Mouse (Mus musculus) cerebellum, adult 2 months (tissue): ENCODE data around the gene Ly6g5b. TPM values are rescaled to one million over a fixed set of nuclear protein-coding genes. Genes with fewer than 3 reads are reported as not detected.

ENCODE experiments used
- DNase-seq, 2 experiments: peaks; one replicate each; pipeline ENCODE4 v3.0.0; 2021
- H3K27ac ChIP-seq: fragments of 200-500 bp; 2 replicates; pipeline ENCODE4 v1.5.1; 2012; ENCODE audit warnings: low read length, control low read depth, inconsistent platforms; ENCODE audit not compliant: insufficient read depth
- H3K27me3 ChIP-seq: fragments of 200-500 bp; 2 replicates; pipeline ENCODE4 v1.6.1; 2012; ENCODE audit warnings: inconsistent platforms, mild to moderate bottlenecking, low read length, moderate library complexity; ENCODE audit not compliant: control insufficient read depth, insufficient read depth
- H3K4me1 ChIP-seq: fragments of 200-500 bp; 2 replicates; pipeline ENCODE4 v1.6.1; 2011; ENCODE audit warnings: low read length; ENCODE audit not compliant: control insufficient read depth, insufficient read depth
- H3K4me3 ChIP-seq: fragments of 200-500 bp; replicated peaks from 2 replicates; pipeline ENCODE3; 2011; ENCODE audit warnings: mild to moderate bottlenecking, low read depth, low read length, control low read depth; ENCODE audit not compliant: insufficient read depth
- CTCF ChIP-seq: fragments of 200-500 bp; IDR thresholded peaks from 2 replicates; pipeline ENCODE4 v1.5.1; 2011; ENCODE audit warnings: low read depth, mild to moderate bottlenecking, control low read depth, low read length, moderate library complexity, borderline replicate concordance; ENCODE audit not compliant: insufficient read depth
- POLR2A ChIP-seq: fragments of 200-500 bp; IDR thresholded peaks from 2 replicates; pipeline ENCODE4 v1.6.1; 2011; ENCODE audit warnings: low read length, control low read depth, borderline replicate concordance; ENCODE audit not compliant: insufficient read depth
- WGBS: fragments of 180-500 bp; shearing (Covaris S2); methylation state at CpG from one replicate; pipeline ENCODE4 v1.1.7; 2018; 5-methylcytosine and 5-hydroxymethylcytosine counted together
- polyA plus RNA-seq: library from polyadenylated mRNA; depleted of rRNA; stranded (reverse); fragments of >200 nt; gene quantifications from 2 replicates; pipeline ENCODE4 v1.2.3, GENCODE M21; 2012; rRNA removed

Gene Ly6g5b
- 2.2 and 3.4 TPM in 2 replicates for polyA plus RNA-seq

DNA sequence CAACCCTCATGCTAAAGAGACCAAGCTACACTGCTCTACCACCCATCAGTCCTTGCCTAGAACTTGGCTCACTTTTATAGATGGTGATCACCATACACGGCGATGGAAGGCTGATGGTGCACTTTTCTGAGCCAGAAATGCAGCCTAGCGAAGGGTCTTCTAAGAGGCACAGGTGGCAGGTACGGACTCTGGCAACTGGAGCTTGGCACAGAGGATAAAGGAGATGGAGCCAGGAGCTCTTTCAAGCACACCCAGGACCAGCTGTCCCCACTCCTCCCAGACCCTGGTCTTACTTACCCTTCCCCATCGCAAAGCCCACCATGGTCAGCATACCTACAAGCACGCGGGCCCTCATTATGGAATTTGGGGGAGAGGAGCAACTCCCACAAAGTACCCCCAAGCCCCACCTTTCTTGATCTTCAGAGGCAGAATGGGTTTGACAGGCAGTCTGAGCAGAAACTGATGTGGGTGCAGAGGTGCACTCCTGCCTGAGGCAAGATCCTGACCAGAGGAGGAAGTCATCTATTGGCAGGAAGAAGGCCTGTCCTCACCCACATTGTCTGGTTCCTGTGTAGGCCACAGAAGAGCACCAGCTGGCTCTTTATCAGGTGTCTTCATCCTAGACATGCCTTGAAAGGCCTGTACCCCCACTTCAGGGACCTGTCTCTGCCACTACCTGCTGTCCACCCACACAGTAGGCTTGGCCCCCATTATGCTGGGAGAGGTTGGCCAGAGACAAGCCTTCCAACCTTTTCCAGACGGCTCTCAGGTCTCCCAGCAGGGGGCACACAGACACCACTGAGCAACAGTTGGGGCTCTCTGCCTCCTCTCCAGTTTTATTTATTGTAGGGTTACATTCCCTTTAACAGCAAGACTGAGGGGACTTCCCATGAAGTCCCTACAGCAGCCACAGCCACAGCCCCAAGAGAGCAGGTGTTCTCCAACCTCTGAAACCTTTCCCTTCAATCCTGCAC, at the start of gene Ly6g5b:
Gene Ly6g5b, minus strand, starts transcription at position 383 of the 974 bp plus-strand sequence.
- 27% methylated on average over 8 of the region's 8 CpGs for WGBS
- Histone ChIP-seq H3K27me3 (no peaks in the 10 kb centered on the region), H3K4me1 (peaks cover 18% of the 10 kb centered on the region), H3K4me3 (no peak within 1 kb of the TSS), H3K27ac (peak within 1 kb of the TSS; percentile 13; the same call in 1 of the 2 replicates)
- DNase-seq: peak in 1 of 2 experiments; percentile 35
- TF ChIP-seq CTCF (no peak), POLR2A (no peak)

DNA sequence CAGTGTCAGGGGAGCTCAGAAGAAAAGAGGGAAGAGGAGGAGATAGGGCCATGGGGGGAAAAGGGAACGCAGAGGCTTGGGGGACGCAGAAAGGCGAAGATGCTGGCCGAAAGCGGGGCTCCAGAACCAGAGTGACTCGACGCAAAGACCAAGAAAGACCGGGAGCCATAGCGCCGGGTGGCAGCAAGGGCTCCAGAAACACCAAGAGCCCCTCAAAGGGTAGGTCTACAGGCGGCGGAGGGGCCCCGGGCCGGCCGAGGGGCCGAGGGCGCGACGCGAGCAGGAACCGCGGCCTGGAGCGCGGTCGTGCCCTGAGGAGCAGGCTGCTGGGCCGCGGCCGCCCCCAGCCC, 49.0 kb upstream of the Ly6g5b start:
- H3K4me1 ChIP-seq: peaks cover 13% of the 10 kb centered on the region; the same call in 1 of the 2 replicates
- DNase-seq: no peak
- no peaks in the 10 kb centered on the region for H3K27me3 ChIP-seq
- H3K27ac ChIP-seq: peak overlapping the region; percentile 82
- no peak for TF ChIP-seq CTCF
- TF ChIP-seq POLR2A: no peak
- peak overlapping the region; percentile 98 for H3K4me3 ChIP-seq
- 0% methylated on average over 28 of the region's 28 CpGs for whole genome bisulfite sequencing

DNA sequence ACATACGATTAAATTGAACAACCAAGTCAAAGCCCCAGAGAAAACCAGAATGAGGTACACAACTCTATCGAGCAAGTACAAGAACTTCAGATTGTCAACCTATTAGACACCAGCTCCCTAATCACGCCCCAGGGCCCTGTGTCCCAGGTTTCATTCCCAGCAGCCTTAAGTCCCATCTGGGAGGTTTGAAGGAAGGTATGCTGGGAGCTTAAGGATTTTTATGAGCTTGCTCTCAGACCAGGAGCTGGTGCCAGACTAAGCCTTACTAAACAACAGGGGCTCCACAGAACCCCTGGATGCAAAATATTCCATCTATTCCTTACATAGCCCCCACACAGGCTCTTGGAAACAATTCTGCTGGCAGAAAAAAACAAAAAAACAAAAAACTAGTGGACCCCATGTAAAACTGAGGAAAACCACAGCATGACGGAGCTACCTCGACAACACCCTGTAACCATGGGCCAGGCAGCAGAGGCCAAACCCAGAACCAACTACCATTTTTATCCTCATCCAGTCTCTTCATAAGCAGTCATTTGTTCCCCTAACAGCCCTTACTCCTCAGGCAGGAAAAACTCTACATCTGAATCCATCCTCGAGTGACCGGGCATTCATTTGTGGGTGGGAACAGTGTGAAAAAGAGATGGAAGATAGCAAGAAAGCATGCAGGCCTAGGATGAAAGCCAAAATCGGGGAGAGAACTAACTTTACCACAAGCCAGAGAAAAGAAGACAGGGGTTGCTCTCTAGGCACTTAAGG, 48.3 kb upstream of the Ly6g5b start:
- peak overlapping the region; percentile 98 for H3K4me3 ChIP-seq
- TF ChIP-seq CTCF (no peak), POLR2A (no peak)
- 2% methylated on average over 8 of the region's 8 CpGs for WGBS
- H3K4me1 ChIP-seq: peaks cover 13% of the 10 kb centered on the region; the same call in 1 of the 2 replicates
- no peaks in the 10 kb centered on the region for H3K27me3 ChIP-seq
- DNase-seq: no peak
- H3K27ac ChIP-seq: peak overlapping the region; percentile 82; the same call in 1 of the 2 replicates

DNA sequence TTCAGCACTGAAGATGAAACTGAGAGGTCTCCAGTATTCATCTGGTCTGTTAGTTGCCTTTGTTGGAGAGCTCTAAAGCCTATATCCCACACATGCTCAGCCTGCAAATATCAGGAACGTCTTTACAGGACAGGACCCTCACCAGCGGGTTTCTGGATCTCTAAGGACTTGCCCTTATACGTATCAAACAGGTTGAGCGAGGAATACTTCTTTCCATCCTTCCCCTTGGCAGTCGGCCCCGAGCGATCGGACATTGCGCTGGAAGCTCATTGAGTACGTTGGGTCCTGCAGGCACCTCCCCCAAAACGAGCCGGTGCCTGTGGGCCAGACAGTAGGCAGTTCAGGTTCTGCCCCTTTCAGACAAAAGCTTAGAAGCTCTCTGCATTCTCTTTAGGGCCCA, 47.5 kb upstream of the Ly6g5b start:
- WGBS: 2% methylated on average over 12 of the region's 12 CpGs
- Histone ChIP-seq H3K27ac (no peak overlapping the region), H3K4me1 (peaks cover 13% of the 10 kb centered on the region; the same call in 1 of the 2 replicates), H3K27me3 (no peaks in the 10 kb centered on the region), H3K4me3 (peak overlapping the region; percentile 30)
- peak in 1 of 2 experiments; percentile 50 for DNase-seq
- TF ChIP-seq POLR2A: no peak
- no peak for TF ChIP-seq CTCF

DNA sequence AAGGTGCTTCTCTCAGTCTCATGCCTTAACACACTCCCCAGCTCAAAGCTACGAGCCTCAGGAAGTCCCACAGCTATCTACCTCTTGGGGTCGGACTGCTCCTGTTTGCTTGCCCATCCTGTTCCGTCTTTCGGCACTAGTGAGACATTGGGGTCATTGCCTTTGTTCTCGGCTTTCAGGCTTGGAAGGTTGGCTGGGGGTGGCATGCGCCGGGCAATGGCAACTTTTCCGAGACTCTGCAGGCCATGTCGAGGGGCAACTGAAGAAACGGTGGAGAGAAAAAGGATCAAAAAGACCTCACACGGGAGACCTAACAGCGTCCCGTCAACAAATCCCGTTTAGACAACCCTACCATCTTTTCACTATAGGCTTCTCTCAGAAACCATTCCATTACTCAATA, 46.9 kb upstream of the Ly6g5b start:
- WGBS: 39% methylated on average over 14 of the region's 14 CpGs
- no peak overlapping the region for H3K4me3 ChIP-seq
- no peaks in the 10 kb centered on the region for H3K27me3 ChIP-seq
- peaks cover 13% of the 10 kb centered on the region; the same call in 1 of the 2 replicates for H3K4me1 ChIP-seq
- TF ChIP-seq POLR2A (no peak), CTCF (no peak)
- DNase-seq: no peak
- H3K27ac ChIP-seq: no peak overlapping the region

DNA sequence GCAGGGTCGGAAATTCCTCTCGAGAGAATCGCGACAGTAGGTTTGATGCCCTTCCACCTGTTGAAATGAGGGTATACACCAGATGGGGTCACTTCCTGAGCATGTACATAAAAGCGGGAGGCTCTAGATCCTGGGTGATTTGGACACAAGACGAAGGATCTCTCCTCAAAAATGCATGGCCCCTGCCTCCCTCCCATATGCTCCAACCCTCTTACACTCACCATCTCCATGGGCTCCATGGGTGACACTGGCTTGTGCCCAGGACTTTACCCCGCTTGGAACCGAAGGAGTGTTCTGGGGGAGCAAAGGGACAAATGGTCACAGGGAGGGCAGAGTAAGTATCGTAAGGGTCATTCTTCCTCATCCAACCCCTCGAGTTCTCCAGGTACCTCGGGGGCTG, 46.2 kb upstream of the Ly6g5b start:
- Histone ChIP-seq H3K4me3 (no peak overlapping the region), H3K4me1 (peaks cover 13% of the 10 kb centered on the region; the same call in 1 of the 2 replicates), H3K27ac (no peak overlapping the region), H3K27me3 (no peaks in the 10 kb centered on the region)
- WGBS: 25% methylated on average over 11 of the region's 11 CpGs
- DNase-seq: no peak
- TF ChIP-seq POLR2A (no peak), CTCF (no peak)

DNA sequence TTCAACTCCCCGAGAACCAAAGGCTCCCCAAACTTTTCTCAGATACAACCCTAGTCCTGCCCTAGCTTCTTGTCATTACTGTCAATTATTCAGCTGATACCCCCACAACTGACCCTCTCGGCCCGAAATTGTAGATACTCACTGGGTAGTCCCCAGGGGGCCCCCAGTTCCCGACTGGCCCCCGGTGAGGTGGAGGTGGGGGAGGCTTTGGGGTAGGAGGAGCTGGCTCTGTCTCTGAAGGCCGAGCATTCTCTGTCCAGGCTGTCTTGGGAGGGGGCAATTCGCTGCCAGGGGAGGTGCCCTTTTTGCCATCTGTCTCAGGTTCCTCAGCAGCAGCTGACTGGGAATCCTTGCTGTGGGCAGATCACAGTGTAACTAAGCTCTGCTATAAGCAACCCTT, 44.4 kb upstream of the Ly6g5b start:
- Histone ChIP-seq H3K27me3 (no peaks in the 10 kb centered on the region), H3K27ac (no peak overlapping the region), H3K4me1 (peaks cover 13% of the 10 kb centered on the region; the same call in 1 of the 2 replicates), H3K4me3 (no peak overlapping the region)
- TF ChIP-seq POLR2A (no peak), CTCF (no peak)
- WGBS: 29% methylated on average over 7 of the region's 7 CpGs
- DNase-seq: no peak

DNA sequence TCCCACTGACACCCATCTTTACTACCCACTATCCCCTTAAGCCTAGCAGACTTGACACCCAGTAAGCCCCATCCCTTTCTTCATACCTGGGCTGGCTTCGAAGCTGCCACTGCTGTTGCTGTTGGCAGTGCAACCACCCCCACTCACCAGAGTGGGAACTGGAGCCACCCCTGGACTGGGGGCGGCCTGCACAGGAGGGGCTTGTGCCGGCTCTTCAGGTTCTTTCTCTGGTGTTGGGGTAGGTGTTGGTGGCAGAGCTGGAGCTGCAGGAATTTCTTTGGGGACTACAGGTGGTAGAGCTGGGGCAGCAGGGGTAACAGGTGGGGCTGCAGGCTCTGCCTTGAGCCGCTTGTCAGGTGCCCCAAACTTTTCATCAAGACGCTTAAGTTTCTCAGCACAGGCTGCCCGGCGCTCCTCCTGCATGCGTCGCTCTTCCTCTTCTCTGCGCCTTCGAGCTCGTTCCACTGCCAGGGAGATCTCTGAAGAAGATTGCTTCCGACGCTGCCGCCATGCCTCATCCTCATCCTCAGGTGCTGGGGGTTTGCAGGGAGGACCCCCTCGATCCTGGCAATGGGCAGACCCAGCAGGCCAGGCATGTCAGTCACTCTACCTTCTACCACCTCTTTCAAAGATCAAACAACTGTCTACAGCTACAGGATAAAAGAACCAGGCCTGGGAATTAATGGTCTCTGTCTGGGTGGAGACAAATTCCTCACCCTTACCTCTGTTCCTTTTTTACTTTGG, 43.8 kb upstream of the Ly6g5b start:
- 91% methylated on average over 16 of the region's 16 CpGs for WGBS
- TF ChIP-seq POLR2A (no peak), CTCF (no peak)
- H3K4me3 ChIP-seq: no peak overlapping the region
- H3K4me1 ChIP-seq: peaks cover 13% of the 10 kb centered on the region; the same call in 1 of the 2 replicates
- H3K27me3 ChIP-seq: no peaks in the 10 kb centered on the region
- no peak overlapping the region for H3K27ac ChIP-seq
- no peak for DNase-seq
